Mouse (Mus musculus): ENCODE measurements at regions not wholly inside any gene's neighbourhood (a gene's known extent, or its start where the extent isn't known, plus 50 kb on each side); places are given as distances from the start of the nearest gene placed in this dataset.

DNA sequence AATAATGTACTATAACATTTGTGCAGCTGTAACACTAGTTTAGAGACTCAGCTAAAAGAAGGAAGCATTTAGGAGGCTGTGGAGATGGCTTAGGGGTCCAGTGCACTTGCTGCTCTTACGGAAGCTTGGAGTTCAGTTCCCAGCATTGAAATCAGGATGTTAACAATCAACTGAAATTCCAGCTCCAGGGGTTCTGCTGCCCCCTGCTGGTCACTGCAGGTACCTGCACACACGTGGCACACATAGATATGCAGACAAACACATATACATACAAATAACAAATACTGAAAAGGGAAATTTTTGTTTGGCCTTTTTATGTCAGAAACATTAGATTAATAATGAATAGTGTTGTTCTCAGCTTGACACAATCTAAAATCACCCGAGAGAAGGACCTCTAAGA, 322.5 kb downstream of the Ajap1 start:
- TF ChIP-seq POLR2A (IDR thresholded peaks at IDR 0.05; ENCODE audit: borderline replicate concordance, extremely low read depth, low read depth, low read length) (no peak), CTCF (IDR thresholded peaks at IDR 0.05; ENCODE audit: insufficient read depth, low read length) (no peak)
